Mouse (Mus musculus): ENCODE data around the gene Skp1a. TPM values are rescaled to one million over a fixed set of nuclear protein-coding genes. Genes with fewer than 3 reads are reported as not detected.

Gene Skp1a
- total and polyA plus RNA-seq, 3 experiments, result 169 to 371 (median 209) TPM

GRCm38 (mm10) chr11:52275366-52275765 lies 43.6 kb downstream of the Skp1a start:
- Histone ChIP-seq H3K4me2 (ENCODE audit: insufficient read depth, low read depth, poor library complexity, severe bottlenecking) (no peak overlapping the region), H3K9ac (ENCODE audit: insufficient read depth, low read depth) (no peak overlapping the region), H3K27ac (ENCODE audit: insufficient read depth, low read depth) (no peak overlapping the region), H3K27me3 (replicated peaks) (peaks cover 7% of the 10 kb centered on the region), H3K4me3 (replicated peaks in 1 of 3; ENCODE audit: low read depth in 2 of 3, low read length in 2 of 3, poor library complexity in 1 of 3) (no peak overlapping the region), H3K9me3 (replicated peaks; ENCODE audit: low read length) (no peaks in the 10 kb centered on the region), H3K4me1 (ENCODE audit: control insufficient read depth in 1 of 2, insufficient read depth in 2 of 2) (peaks cover 15 to 24% of the 10 kb centered on the region in 2 experiments), H3K79me2 (replicated peaks; ENCODE audit: control insufficient read depth, extremely low read depth, insufficient read depth, poor library complexity, severe bottlenecking) (no peaks in the 10 kb centered on the region), H3K36me3 (replicated peaks in 1 of 2; ENCODE audit: control insufficient read depth in 1 of 2, insufficient read depth in 1 of 2, low read length in 1 of 2) (peaks cover 0 to 6% of the 10 kb centered on the region in 2 experiments)
- no peak for DNase-seq (ENCODE audit: extremely low read depth)
- in situ Hi-C loops (cut with MboI; ENCODE audit: low pct_ligation_motif_present, low pct_unique_long_range_greater_than_20kb, low sequenced_read_pairs) (no loop called here), dilution Hi-C loops (cut with MboI; ENCODE audit: extremely low pct_ligation_motif_present, extremely low pct_unique_long_range_greater_than_20kb, low sequenced_read_pairs) (no loop called here)
- TF ChIP-seq E2F4 (IDR thresholded peaks at IDR 0.05; ENCODE audit: insufficient replicate concordance, low read depth, low read length), result no peak
- no peak for TF ChIP-seq PAX5 (IDR thresholded peaks at IDR 0.05; ENCODE audit: low read length)
- TF ChIP-seq HCFC1 (IDR thresholded peaks at IDR 0.05; ENCODE audit: low read depth, low read length), result no peak
- TF ChIP-seq SMC3 (IDR thresholded peaks at IDR 0.05; ENCODE audit: low read depth, low read length), result no peak
- TF ChIP-seq TCF12 (IDR thresholded peaks at IDR 0.05; ENCODE audit: low read depth, low read length), result no peak

DNA sequence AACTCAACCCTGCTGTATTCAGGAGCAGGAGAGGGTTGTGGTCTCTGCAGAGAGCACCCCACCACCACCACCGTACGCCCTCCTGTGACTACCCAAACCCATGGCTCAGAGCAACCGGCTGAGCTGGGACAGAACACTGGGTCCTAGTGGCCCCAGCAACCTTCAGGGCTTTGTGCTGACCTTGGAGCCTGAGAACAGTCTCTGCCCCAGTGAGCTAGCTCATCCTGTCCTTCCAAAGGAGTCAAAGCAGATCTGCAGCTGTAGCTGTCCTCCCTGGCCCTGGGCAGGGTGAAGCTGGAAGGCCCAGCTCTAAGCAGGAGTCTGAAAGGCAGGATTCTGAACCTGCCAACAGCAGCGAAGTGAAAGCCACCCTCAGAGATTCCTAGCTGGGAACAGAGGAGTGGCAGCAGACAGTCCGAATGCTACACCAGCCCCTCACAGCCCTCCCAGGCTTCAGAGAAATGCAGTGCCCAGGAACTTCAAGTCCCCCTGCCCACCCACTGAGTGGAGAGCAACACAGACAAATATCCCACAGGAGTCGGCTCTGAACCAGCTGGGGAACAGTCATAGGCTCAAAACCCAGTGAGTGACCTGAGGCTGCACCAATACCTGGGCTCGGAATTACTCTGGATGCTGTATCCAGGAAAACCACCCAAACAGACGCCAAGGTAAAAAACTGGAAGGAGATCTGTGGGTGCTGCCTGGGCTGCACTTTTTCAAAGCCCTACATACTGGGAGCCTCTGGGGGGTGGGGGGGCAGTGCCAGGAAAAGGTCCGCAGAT lies 44.2 kb downstream of the Skp1a start:
- H3K4me3 ChIP-seq (replicated peaks in 1 of 3; ENCODE audit: low read depth in 2 of 3, low read length in 2 of 3, poor library complexity in 1 of 3), result no peak overlapping the region
- no peaks in the 10 kb centered on the region for H3K79me2 ChIP-seq (replicated peaks; ENCODE audit: control insufficient read depth, extremely low read depth, insufficient read depth, poor library complexity, severe bottlenecking)
- no peak for DNase-seq (ENCODE audit: extremely low read depth)
- in situ Hi-C loops (cut with MboI; ENCODE audit: low pct_ligation_motif_present, low pct_unique_long_range_greater_than_20kb, low sequenced_read_pairs), result no loop called here
- no peaks in the 10 kb centered on the region for H3K9me3 ChIP-seq (replicated peaks; ENCODE audit: low read length)
- peaks cover 15 to 24% of the 10 kb centered on the region in 2 experiments for H3K4me1 ChIP-seq (ENCODE audit: control insufficient read depth in 1 of 2, insufficient read depth in 2 of 2)
- dilution Hi-C loops (cut with MboI; ENCODE audit: extremely low pct_ligation_motif_present, extremely low pct_unique_long_range_greater_than_20kb, low sequenced_read_pairs), result no loop called here
- no peak overlapping the region for H3K4me2 ChIP-seq (ENCODE audit: insufficient read depth, low read depth, poor library complexity, severe bottlenecking)
- peaks cover 0 to 6% of the 10 kb centered on the region in 2 experiments for H3K36me3 ChIP-seq (replicated peaks in 1 of 2; ENCODE audit: control insufficient read depth in 1 of 2, insufficient read depth in 1 of 2, low read length in 1 of 2)
- no peak overlapping the region for H3K27ac ChIP-seq (ENCODE audit: insufficient read depth, low read depth)
- peaks cover 13% of the 10 kb centered on the region for H3K27me3 ChIP-seq (replicated peaks)
- no peak overlapping the region for H3K9ac ChIP-seq (ENCODE audit: insufficient read depth, low read depth)
- TF ChIP-seq RCOR1 (conservative IDR thresholded peaks at IDR 0.05; ENCODE audit: low read depth, low read length) (no peak), TBP (conservative IDR thresholded peaks at IDR 0.05; ENCODE audit: low read depth, low read length) (no peak), BHLHE40 (IDR thresholded peaks at IDR 0.05; ENCODE audit: low read depth, low read length) (no peak), RAD21 (IDR thresholded peaks at IDR 0.05; ENCODE audit: low read depth, low read length) (no peak)

DNA sequence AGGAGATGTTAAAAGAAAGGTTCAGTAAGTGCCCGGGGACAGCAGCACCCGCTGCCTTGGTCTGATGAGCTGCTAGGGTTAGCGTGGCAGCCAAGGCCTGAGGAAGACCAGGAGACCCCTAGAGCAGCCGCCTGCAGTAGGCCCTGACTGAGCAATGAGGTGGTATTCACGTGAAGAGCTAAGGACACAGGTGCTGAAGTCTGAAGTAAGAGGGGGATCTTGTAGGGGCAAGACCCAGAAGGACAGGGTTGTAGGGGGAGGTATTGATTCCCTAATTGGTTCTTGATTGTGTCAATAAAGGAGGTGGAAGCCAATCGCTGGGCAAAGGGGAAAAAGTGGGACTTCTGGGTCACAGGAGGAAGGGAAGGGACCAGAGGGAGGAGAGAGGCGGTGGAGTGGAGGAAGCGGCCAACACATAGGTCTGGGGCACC lies 45.2 kb downstream of the Skp1a start:
- dilution Hi-C loops (cut with MboI; ENCODE audit: extremely low pct_ligation_motif_present, extremely low pct_unique_long_range_greater_than_20kb, low sequenced_read_pairs), result no loop called here
- no peak for DNase-seq (ENCODE audit: extremely low read depth)
- H3K4me3 ChIP-seq (replicated peaks in 1 of 3; ENCODE audit: low read depth in 2 of 3, low read length in 2 of 3, poor library complexity in 1 of 3), result no peak overlapping the region
- H3K36me3 ChIP-seq (replicated peaks in 1 of 2; ENCODE audit: control insufficient read depth in 1 of 2, insufficient read depth in 1 of 2, low read length in 1 of 2), result peaks cover 0 to 6% of the 10 kb centered on the region in 2 experiments
- no peak for TF ChIP-seq ZMIZ1 (IDR thresholded peaks at IDR 0.05; ENCODE audit: low read depth, low read length)
- TF ChIP-seq USF1 (IDR thresholded peaks at IDR 0.05; ENCODE audit: low read depth, low read length), result no peak
- no peak for TF ChIP-seq GABPA (IDR thresholded peaks at IDR 0.05; ENCODE audit: insufficient replicate concordance, low read depth, low read length)
- TF ChIP-seq HCFC1 (IDR thresholded peaks at IDR 0.05; ENCODE audit: low read depth, low read length), result no peak
- TF ChIP-seq PAX5 (IDR thresholded peaks at IDR 0.05; ENCODE audit: low read length), result no peak
- TF ChIP-seq IRF4 (IDR thresholded peaks at IDR 0.05; ENCODE audit: low read depth, low read length), result no peak
- no peak for TF ChIP-seq TCF12 (IDR thresholded peaks at IDR 0.05; ENCODE audit: low read depth, low read length)
- TF ChIP-seq ZC3H11A (IDR thresholded peaks at IDR 0.05; ENCODE audit: low read depth, low read length), result no peak
- TF ChIP-seq POLR2A (IDR thresholded peaks at IDR 0.05; ENCODE audit: low read depth, low read length), result no peak
- no peaks in the 10 kb centered on the region for H3K9me3 ChIP-seq (replicated peaks; ENCODE audit: low read length)
- H3K79me2 ChIP-seq (replicated peaks; ENCODE audit: control insufficient read depth, extremely low read depth, insufficient read depth, poor library complexity, severe bottlenecking), result no peaks in the 10 kb centered on the region
- H3K4me2 ChIP-seq (ENCODE audit: insufficient read depth, low read depth, poor library complexity, severe bottlenecking), result no peak overlapping the region
- H3K27me3 ChIP-seq (replicated peaks), result peaks cover 21% of the 10 kb centered on the region
- no peak overlapping the region for H3K9ac ChIP-seq (ENCODE audit: insufficient read depth, low read depth)
- no peak overlapping the region for H3K27ac ChIP-seq (ENCODE audit: insufficient read depth, low read depth)
- peaks cover 15 to 20% of the 10 kb centered on the region in 2 experiments for H3K4me1 ChIP-seq (ENCODE audit: control insufficient read depth in 1 of 2, insufficient read depth in 2 of 2)
- in situ Hi-C loops (cut with MboI; ENCODE audit: low pct_ligation_motif_present, low pct_unique_long_range_greater_than_20kb, low sequenced_read_pairs), result no loop called here
